Mouse (Mus musculus) A20 (cell line): ENCODE measurements around the gene Cdk5rap1.

Experiments used
- DNase-seq: peaks from one replicate; pipeline ENCODE4 v3.0.0-alpha.2; 2011; ENCODE audit warnings: low read depth, low spot score

Gene Cdk5rap1

DNA sequence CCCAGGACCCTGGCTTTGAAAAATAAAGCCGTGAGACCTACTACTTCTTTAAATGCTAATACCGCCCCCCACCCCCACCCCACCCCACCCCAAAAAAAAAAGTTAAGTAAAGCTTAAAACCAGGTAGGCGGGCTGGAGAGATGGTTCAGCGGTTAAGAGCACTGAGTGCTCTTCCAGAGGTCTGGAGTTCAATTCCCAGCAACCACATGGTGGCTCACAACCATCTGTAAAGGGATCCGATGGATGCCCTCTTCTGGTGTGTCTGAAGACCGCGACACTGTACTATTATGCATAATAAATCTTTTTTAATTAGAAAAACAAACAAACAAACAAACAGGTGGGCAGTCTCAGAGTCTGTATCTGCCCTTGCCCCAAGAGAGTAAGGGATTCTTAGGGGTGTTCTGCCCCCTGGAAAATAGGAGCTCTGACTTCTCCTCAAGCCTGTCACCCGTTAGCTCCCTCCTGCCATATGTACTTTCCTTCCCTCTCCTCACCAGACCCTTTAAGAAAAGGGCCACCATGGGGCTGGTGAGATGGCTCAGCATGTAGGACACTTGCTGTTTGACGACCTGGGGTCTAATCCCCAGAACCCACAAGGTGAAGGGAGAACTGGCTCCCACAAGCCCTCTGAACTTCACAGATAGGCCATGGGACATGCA is at the start of gene Cdk5rap1:
Gene Cdk5rap1, minus strand, starts transcription at position 169 of the 659 bp plus-strand sequence.
- DNase-seq = peak; percentile 56

DNA sequence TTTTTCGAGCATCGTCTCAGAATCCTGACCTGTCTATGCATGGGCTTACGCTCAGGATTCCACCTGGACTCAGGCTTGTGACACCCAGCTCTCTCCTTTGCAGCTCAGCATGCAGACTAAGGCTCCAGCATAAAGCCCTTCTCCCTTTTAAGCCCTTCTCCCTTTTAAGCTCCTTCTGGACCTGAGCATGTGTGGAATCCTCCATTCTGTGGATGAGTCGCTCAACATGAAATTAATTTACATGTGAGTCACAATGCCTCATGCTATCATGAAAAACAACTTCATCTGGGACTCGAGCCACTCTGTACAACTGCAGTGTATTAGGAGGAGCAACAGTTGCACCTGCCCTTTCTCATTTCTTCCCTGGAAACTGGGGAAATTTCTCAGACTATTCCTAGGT is 49.4 kb upstream of the Cdk5rap1 start:
- no peak for DNase-seq

DNA sequence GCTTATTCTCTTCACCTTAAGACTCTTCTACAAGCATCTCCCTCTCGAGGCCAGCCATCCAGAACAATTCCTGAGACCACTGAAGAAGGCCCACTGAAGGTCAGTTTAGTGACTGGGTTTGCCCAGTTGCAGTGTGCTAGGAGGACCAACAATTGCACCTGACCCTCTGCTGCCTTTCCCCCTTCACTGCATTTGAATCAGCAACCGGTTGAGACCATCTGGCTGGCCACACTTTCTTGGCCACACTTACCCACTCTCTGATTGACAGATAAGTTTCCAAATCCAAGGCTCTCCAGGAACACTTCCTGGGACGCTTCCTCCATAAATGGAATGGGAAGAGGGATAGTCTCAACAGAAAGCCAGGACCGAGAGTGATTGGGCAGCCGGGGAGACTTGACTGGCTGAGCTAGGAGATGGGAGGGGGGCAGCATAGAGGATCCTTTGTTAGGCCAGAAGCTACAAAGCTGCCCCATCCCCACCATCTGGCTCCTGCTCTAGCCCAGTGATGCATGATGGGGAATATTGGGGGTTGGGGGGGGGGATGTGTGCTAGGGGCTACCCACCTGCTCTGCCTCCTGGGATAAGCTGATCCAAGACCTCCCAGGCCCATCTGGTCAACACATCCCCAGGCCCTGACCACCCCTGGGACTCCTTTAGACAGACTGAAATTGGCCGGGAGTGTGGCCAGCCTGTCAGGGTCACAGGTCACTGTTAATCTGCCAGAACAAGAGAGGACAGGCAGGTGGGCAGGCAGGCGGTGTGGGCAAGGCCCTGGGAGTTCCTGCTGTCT is 48.3 kb upstream of the Cdk5rap1 start:
- DNase-seq = no peak

DNA sequence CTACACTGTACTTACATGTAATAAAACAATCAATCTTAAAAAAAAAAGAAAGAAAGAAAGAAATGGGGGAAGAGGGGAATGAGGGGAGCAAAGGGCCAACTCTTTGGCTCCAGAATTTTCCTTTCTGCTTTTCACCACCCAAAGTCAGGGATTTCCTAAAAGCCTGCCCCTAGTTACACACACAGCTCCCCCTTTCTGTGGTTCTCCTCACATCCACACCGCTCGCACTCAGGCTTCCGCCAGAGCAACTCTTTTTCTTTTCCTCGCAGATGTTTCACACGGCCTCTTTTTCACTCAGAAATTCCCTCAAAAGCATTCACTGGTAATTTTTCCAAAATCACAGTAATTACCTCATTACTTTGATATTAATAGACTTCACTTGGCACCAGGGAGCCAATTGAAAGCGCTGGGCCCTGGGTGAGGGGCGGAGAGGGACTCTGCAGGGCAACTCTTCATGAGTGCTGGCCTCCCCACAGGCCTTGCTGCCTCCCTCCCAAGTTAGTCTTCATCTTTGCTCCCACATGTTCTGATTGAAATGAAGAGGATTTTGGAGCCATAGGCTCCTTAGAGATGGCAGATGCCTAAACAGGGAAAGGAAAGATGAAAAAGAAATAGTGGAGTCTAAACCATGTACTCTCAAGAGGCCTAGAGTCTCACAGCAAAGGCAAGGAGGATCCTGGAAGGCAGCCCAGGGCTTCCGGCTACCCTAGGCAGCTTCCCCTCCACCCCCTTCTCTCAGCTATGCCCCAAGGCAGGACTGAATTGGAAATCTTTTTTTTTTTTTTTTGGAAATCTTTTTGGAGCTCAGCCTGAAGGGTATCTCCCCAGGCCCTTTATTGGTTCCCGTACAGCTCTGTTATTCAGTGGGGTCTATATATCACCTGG is 47.1 kb upstream of the Cdk5rap1 start:
- DNase-seq = no peak

DNA sequence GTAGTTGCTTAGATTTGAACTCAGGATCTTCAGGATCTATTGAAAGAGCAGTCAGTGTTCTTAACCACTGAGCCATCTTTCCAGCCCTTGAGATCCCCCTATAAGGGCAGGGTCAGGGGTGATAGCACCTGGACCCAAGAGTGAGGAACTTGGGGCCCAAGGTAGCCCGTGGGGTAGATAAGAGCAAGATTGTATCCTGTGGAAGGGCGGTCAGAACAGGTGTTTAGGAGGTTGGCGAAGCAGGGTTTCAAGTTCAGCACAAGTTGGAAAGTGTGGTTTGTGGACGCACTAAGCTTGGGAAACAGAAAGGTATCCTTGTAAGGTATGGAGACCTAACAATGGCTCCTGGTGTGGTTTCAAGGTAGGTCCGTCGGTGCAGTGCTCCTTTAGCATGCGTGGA is 45.2 kb upstream of the Cdk5rap1 start:
- no peak for DNase-seq

DNA sequence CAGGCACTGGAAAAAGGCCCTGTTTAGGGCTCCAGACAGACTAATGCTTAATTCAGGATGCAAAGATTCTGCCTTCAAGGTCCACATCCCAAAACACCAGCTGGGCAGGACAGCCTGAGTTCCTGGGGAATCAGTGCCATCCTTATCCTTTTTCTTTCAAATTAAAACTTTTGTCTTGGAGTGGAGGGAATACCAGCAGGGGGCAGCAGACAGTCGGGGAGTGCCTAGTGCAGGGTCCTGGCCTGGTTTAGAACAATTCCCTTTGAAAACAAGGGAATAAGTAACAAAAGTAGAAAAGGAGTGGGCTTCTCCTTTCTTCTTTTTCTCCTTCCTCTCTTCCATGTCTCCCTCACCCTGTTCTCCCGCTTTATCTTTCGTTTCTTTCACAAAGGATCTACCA is 44.3 kb upstream of the Cdk5rap1 start:
- DNase-seq = peak; percentile 51

DNA sequence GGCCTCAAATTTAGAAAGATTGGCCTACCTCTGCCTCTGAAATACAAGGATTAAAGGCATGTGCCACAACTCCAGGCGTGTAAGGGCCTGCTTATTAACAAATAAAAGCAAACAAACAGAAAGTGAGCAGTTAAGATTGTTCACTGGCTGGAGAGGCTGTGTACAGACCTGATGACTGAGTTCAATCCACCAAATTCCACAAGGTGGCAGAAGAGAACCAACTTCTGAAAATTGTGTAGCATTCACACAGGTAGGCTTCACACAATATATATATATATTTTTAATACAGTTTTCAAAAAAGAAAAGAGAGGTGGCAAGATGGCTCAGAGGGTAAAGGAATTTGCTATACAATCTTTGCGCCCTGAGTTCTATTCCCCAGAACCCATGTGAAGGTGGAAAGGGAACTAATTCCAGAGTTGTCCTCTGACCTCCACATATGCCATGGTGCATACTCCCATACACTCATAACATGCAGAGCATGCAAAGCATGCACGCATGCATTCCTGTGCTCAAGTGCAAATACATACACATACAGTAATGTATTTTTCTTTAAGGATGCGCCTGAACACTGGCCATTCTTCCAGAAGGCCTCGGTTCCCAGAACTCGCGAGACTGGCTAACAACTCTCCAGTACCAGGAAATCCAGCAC is 39.3 kb upstream of the Cdk5rap1 start:
- peak; percentile 59 for DNase-seq

DNA sequence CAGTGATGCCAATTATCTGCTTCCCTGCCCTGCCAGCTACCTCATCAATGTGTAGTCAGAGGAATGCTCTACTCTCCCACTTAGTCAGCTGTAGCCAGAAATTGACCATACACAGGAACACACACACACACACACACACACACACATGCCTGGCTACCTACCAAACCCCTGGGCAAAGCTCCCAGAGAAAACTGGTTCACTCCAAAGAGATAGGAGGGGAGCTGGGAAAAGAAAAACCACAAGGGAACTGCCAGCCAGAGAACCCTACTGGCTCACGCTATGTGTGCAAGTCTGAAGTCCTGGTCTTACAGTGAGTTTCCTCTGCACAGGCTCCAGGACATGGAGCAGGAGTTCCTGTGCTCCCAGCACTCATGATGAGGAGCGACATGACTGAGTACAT is 37.5 kb upstream of the Cdk5rap1 start:
- DNase-seq = no peak

DNA sequence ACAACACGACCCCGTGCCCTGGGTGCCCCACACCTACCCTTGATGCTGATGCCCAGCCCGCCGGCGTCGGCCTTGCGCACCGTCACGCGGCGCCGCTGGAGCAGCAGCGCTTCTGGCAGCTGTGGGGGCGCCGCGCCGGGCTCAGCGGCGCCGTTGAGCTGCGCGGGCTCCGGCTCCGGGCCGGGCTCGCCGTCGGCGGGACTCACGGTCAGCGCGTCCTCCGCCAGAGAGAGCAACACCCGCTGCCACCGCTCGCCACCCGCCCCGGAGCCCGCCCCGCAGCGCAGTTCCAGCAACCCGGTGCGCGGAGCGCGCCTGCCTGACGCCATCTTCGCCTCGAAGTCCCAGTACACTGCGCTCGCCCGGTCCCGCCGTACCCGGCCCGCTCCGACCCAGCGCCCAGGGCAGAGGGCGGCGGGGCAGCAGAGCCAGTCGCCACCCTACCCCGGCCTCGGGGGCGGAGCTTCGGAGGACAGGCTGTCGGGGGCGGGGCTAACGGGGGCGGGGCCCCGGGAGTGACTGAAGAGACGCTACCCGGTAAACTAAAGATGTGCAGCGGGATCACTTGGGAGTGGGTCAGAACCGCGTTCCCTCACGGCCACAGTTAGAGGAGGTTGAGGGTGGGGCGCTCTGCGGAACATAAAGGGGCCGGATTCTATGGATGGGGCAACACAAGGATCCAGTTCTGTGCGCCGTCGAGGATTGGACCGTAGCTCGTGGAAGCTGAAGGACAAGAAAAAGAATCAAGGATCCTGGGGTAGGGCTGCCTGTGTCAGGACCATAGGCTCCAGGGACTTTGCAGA is 35.0 kb upstream of the Cdk5rap1 start, which contains the start of gene Snta1:
Gene Snta1, minus strand, starts transcription at position 457 of the 803 bp plus-strand sequence.
- peak; percentile 86 for DNase-seq

DNA sequence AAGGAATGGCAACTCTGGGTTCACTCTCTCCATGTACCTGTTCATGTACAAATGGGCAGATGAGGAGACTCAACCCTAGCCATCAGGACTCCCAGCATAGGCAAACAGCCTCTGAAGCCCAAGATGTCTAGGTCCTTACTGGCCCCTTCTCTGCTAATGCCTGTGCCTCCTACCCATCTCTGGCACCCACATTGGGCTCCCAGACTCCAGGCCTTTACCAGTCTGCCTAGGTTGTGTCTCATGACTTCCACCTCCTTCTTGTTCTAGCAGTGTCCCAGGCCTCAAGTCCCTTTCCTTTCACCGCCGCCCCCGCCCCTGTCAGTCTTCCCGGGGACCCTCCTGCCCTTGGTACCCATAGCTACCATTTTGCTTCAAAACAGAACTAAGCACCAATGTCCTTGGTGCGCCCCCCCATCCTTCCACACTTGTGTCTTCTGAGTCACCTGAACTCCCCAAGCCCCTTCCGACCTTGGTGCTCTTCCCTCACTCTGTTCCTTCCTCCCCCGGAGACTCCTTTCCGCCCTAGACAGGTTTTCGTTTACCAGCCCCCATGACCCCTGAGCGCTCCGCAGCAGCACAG is 34.3 kb upstream of the Cdk5rap1 start:
- DNase-seq = no peak

DNA sequence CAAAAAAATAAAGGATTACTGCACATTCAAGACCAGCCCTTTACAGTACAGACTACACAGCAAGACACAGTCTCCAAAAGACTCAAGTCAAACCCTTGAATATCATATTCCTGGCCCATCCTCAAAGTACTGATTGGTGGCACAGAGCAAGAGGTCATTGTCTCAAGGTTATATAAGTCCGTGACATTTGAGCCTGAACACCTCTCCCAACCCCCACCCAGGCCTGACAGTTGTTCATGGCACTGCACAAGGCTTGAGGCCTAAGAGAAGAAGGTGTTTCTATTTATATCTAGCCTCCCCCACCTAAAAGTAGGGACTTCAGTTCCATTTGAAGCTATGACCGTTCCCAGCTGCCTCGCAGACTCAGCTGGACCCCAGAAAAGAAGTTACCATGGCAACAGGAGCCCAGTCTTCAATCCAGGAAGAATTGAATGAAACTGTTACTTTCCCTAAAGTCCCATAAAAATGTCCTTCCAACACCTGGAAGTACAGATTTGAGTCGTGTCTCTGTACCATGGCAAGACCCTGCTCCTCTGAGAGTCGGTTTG is 32.7 kb upstream of the Cdk5rap1 start:
- no peak for DNase-seq

DNA sequence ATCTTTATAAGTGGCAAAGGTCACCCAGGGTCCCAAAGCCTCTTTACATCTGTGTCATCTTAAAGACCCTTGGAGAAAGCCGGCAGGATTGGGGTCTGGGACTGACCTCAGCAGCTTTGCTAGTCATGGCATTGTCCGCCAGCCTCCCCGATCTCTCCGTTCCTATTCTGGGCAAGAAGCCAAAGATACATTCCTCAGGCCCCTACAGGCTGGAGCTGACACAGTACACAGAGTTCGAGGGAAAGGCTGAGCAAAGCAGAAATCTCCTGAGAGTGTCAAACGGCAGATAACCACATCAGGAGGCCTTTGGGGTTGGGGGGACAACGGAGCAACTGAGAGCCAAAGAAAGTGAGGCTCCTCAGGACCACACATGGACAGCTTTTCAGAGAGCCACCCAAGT is 30.0 kb upstream of the Cdk5rap1 start:
- DNase-seq = no peak

DNA sequence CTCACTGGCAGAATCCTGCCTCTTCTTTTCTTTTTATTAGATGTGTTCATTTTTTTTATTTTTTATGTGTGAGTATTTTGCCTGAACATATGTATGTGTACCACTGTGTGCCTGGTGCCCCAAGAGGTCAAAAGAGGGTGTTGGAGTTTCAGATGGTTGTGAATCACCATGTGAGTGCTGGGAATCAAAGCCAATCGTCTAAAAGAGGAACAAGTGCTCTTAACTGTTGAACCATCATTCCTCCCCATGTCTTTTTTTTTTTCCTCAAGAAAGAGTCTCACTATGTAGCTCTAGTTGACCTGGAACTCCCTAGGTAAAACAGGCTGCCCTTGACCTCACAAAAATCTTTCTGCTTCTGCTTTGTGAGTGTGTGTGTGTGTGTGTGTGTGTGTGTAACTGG is 29.2 kb upstream of the Cdk5rap1 start:
- DNase-seq = no peak

DNA sequence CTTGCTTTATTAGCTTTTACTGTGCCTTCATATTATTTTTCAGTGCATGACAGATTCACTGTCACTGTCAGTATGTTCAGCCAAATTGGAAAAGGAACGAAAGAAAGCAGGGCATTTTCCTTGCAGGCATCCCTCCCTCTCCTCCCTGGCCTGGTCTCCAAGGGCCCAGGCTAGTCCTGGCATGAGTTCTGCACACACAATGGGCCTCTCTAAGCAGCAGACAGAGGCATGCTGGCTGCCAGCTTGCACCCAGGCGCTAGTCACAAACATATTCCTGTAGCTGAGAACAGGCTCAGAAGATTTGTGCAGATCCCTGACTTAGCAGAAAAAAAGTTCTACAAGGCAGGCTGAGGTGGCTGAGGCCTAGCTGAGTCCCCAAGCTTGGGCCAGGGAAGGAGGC is 26.5 kb upstream of the Cdk5rap1 start:
- DNase-seq = no peak

DNA sequence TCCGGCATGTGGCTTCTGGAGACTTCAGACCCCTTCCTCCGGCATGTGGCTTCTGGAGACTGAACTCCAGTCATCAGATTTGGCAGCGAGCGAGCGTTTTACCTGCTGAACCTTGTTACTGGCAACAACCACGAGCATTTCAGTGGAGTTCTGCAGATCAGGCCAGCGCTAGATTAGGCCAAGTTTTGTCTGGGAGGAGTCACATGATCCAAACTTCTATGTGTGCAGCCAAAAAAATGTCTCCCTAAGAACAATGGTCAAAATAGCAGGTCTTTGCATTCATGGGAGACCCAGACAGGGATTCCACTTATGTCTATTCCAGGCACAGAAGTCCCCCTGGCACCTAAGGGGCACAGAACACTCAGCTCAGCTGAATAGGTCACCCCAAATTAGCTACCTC is 25.5 kb upstream of the Cdk5rap1 start:
- no peak for DNase-seq

DNA sequence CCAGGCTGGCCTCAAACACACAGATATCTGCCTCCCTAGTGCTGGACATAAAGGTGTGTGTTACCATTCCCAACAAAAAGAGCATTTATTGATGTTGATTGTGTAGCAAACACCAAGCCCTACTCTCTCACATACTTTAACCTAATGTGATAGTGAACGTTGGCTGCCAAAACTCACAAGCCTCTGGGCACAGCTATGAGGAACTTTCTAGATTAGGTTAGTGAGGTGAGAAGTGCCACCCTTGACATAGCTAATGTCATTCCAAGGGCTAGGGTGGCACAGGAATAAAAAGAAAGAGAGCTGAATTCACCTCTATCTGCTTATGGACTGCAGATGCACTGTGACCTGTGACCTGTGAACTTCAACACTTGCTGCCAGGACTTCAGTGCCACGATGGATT is 23.7 kb upstream of the Cdk5rap1 start:
- no peak for DNase-seq

DNA sequence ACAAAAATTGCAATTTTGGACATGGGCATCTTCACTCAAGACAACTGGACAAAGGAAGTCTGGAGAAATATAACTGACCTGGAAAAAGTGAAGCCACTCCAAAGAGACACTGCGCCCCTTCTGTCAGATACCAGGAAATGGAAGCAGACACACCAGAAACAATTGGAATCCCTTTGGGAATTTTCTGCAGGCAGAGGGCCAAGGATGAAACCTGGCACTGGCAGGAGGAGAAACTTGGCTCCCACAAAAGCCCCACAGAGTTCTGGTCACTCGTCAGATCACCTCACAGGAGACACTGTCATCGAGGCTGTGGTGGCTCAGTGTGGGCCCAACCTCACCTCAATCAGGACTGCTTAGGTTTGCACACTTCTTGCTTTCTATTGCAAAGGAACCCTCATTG is 21.8 kb upstream of the Cdk5rap1 start:
- DNase-seq = no peak

DNA sequence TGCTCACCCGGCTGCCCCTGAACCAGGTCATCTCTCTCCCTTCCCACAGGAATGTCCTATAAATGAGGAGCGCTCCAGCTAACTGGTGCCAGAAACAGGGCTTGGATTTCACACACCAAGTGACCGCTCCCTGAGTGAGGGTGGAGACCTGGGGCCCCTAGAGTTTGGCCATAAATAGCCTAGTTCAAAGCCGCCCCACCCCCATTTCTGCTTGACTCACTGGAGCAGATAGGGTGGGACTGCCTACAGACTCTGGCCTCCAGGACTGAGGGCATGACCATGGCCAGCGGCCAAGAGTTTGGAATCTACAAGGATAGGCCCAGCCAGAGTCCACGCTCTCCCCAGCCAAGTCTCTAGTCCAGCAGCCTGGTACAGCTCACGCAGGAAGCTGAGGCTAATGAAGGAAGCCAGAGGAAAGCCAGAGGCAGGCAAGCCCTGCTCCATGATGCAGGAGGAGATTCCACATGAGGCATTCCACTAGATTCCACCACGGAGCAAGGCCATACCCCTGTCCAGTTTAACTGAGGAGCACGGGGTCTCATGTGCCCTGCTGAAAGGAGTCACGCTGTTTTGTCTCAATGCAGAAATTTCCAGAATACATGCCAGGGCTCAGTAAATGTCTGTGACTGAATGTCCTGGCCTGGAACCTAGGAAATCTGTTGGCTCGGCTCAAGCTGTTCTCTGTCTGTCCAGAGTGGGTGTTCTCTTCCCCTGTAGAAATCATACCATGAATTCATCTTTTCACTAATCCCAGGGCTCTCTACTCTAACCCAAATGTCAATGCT is 17.6 kb upstream of the Cdk5rap1 start:
- DNase-seq = no peak

DNA sequence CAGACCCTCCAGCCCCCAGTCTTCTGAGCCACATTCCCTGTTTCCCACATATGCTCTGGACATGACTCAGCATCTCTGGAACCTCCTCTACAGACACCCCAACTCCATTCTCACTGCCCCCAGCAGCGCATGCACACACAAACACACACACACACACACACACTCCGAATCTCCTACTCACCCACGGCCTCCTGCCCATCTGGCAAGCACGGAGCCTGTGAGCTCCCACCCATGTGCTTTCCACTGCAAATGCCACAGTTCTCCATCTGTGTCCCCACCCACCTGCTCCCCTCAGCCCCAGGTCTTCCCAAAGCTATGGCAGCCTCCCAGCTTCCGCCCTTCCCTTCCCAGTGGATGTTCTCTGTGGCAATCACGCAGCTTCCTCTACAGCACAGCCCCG is 6.3 kb upstream of the Cdk5rap1 start:
- no peak for DNase-seq
